Mouse (Mus musculus) layer of hippocampus, adult 2 months (tissue): ENCODE results near the gene 3110082J24Rik. TPM values are rescaled to one million over a fixed set of nuclear protein-coding genes. Genes with fewer than 3 reads are reported as not detected.
"Not testable (repeated sequence)": the region's sequence is repeated elsewhere in the genome, so short reads cannot be mapped to it uniquely, and the experiment has no call there.

Experiments used
- DNase-seq, 2 experiments: peaks; one replicate each; pipeline ENCODE4 v3.0.0; 2022; ENCODE audit warnings: low spot score in 2 of 2
- H3K27ac ChIP-seq: fragments of 200-600 bp; 2 replicates; pipeline ENCODE4 v1.8.1; 2022
- H3K4me3 ChIP-seq: fragments of 200-600 bp; 2 replicates; pipeline ENCODE4 v1.8.1; 2022; ENCODE audit warnings: mild to moderate bottlenecking
- CTCF ChIP-seq: fragments of 200-600 bp; conservative IDR thresholded peaks from 2 replicates; pipeline ENCODE4 v1.8.1; 2022; ENCODE audit warnings: antibody characterized with exemption, mild to moderate bottlenecking, moderate library complexity
- total RNA-seq, 2 experiments: library from RNA; stranded (reverse); gene quantifications; 2 replicates each; pipeline ENCODE4 v1.2.3; 2021

3110082J24Rik gene
- total RNA-seq, 2 experiments from 2014 or later: 2.0 to 2.6 TPM

DNA sequence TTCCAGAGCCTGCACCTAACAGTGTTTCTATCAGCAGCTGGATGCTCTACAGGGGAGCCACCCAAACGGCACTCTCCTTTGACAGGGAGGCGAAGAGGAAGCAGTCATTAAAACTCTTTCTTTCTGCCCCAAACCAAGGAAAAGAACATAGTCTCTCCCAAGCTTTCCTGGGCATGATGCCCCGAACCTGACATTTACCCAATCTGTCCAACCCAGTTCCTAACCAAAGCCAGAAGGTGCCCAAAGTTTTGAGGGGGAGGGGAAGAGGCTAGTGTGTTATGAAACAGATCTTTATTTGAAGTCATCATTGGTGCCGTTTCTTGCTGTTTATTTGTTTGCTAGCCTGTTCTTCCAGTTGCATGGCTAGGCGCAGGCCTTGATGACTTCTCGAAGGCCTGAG lies 10.2 kb downstream of the 3110082J24Rik start:
- Histone ChIP-seq H3K4me3 (no peak overlapping the region), H3K27ac (no peak overlapping the region)
- no peak for TF ChIP-seq CTCF
- DNase-seq: no peak

GRCm38 (mm10) chr5:30094399-30094798 lies 11.5 kb downstream of the 3110082J24Rik start:
- TF ChIP-seq CTCF: peak; percentile 62
- no peak overlapping the region for H3K27ac ChIP-seq
- no peak for DNase-seq
- H3K4me3 ChIP-seq: no peak overlapping the region

DNA sequence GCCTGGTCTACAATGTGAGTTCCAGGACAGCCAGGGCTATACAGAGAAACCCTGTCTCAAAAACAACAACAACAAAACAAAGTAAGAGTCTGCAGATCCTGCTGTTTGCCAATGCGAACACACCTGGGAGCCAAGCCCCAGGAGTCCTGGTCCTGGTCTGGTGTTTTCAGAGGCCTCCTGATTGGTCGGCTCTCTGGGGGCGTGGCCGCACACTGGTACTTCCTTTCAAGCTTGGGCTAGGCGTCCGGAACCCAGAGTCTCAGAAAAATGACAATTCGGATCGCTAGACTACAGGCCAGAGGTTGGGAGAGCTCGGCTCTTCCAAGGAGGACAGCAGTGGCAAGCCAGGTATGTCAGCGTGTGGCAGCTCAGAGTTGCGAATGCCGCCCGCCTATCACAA lies 13.2 kb downstream of the 3110082J24Rik start:
- no peak overlapping the region for H3K4me3 ChIP-seq
- H3K27ac ChIP-seq: no peak overlapping the region
- no peak for DNase-seq
- TF ChIP-seq CTCF: no peak

GRCm38 (mm10) chr5:30072825-30073821 lies 32.8 kb downstream of the 3110082J24Rik start, which contains the start of gene Tyms:
Gene Tyms (minus strand): TSS chr5:30073617.
- TF ChIP-seq CTCF: no peak
- Histone ChIP-seq H3K27ac (peak within 1 kb of the TSS; percentile 69), H3K4me3 (peak within 1 kb of the TSS; percentile 62)
- DNase-seq: peak; percentile 70 to 71

DNA sequence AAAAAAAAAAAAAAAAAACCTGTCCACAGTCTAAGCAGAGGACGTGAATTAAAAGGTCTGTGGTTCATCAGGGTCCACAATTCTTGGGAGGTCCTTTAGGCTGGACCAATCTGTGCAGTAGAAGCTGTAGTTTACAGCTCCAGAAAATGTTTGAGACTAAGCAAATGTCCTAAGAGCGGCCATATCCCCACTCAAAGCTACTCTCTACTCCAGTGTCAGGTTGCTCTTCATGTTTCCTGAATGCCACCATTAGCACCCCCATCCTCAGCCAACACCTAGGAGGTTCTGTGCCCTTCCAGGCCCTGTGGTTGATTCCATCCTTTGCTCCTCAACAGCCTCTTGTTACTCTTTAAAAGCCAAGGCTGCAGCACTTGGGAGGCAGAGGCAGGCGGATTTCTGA lies 33.5 kb downstream of the 3110082J24Rik start:
- Histone ChIP-seq H3K27ac (no peak overlapping the region), H3K4me3 (no peak overlapping the region)
- DNase-seq: no peak
- TF ChIP-seq CTCF: no peak

DNA sequence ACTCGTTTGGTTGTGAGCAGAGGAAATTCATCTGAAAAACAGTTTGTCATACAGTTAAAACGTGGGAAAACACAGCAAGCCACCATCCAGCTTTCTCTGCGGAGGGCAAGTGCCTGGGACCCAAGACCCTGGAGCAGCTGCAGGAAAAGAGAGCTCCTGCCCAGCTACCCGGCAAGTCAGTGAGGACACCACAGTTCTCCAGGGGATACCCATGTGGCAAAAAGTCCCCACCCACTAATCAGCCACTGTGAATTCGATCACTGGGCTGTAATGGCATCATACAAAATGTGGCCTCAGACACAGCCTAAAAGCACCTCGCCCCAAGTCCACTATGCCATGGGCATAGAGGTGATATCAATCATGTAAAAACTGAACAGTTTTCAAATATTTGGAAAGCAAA lies 34.2 kb downstream of the 3110082J24Rik start:
- TF ChIP-seq CTCF: no peak
- DNase-seq: no peak
- no peak overlapping the region for H3K4me3 ChIP-seq
- no peak overlapping the region for H3K27ac ChIP-seq

DNA sequence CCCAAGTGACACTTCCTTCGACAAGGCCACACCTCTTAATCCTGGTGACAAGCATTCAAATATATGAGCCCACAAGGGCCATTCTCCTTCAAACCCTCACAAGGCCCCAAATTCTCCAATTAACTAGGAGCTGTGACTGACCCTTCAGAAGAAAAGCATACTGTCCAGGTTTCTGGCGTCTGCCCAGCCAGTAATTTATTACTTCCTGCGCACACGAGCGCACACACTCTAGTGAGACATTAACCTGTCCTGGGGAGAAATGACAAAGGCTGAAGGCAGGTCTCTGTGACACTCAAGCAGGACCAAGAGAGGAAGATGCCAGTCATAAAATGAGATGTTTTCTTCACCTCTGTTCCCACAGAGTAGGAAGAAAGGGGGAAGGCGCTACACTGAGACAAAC lies 38.2 kb downstream of the 3110082J24Rik start:
- no peak for DNase-seq
- TF ChIP-seq CTCF: no peak
- H3K27ac ChIP-seq: no peak overlapping the region
- no peak overlapping the region for H3K4me3 ChIP-seq

DNA sequence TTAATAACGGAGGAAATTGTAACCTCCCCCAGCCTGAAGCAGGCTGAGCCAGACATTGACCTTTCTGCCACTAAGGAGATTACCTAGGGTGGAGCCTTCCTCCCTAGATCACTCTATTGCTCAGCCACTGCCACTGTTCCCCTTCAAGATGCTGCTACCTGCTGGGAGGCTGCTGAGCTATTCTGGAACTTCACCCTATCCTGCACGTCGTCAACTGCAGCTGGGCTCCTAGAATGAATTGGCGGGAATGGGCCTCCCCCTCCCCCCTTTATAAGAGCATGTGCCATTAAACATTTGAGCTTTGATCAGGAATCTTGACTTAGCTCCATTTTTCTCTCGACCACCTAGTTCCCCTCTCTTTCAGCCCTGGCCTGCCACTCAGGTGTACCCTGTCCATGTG lies 46.3 kb downstream of the 3110082J24Rik start:
- not testable (repeated sequence) for H3K4me3 ChIP-seq, H3K27ac ChIP-seq

GRCm38 (mm10) chr5:30058216-30058731 lies 47.6 kb downstream of the 3110082J24Rik start:
- H3K4me3 ChIP-seq: no peak overlapping the region
- TF ChIP-seq CTCF: no peak
- DNase-seq: no peak
- H3K27ac ChIP-seq: no peak overlapping the region

More for the DNA sequence above, 46.3 kb downstream of the 3110082J24Rik start:
- not testable (repeated sequence) for DNase-seq

Other genes starting within 250 kb of the 3110082J24Rik start
- not detected for gene Il6, start 93.0 kb downstream of the 3110082J24Rik start, total RNA-seq
- 1 to 10 TPM; 5.8 to 7.2 TPM for gene Tyms, start 32.5 kb downstream of the 3110082J24Rik start, total RNA-seq
- 10 to 100 TPM; 12.7 to 12.9 TPM for gene Garem2, start 925 bp downstream of the 3110082J24Rik start, total RNA-seq
- gene Hadha, start 49.1 kb upstream of the 3110082J24Rik start, total RNA-seq: 10 to 100 TPM; 77.8 to 80.9 TPM
- 10 to 100 TPM; 88.4 to 93.2 TPM for gene Hadhb, start 49.2 kb upstream of the 3110082J24Rik start, total RNA-seq
- gene Adgrf3, start 99.6 kb upstream of the 3110082J24Rik start, total RNA-seq: not detected
- 10 to 100 TPM; 34.9 to 35.3 TPM for gene Selenoi, start 126.5 kb upstream of the 3110082J24Rik start, total RNA-seq
- 1 to 10 TPM; 7.6 to 8.6 TPM for gene Drc1, start 175.3 kb upstream of the 3110082J24Rik start, total RNA-seq